Mouse (Mus musculus): ENCODE data around the gene Npm3.

Gene Npm3

DNA sequence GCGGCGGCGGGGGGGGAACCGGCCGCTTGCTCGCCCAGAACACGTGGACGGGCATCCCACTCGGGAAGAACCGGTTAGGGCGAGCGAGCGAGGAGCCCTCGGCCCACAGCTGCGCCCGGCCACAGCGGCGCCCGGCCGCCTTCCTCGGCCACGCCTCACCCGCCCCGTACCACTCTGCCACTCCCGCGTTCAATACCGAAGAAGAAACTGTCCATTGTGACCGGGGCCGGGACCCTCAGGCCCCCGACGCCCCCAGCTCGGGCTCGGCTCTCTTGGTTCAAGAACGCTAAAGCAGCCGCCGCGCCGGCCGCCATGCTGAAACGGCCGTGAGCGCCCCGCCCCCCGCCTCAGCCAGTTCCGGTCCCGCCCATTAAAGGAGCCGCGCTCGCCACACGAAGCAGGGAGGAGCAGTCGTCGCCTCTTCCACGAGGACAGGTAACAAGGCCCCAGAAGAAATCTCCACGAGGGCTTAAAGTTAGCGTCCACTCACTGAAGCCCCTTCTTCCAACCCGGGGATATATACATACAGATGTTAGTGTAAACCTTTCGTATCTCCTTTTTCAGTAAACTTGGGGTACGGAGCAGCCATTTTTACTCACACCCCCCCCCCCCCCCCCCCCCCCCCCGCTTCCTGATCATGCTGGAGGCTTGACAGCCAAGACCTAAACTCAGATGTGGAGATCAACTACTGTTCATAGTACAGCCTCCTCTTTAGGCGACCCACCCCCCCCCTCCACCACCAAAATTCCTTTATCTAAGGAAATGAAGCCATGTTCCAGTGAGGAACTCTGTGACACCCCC, at the start of gene Npm3:
Gene Npm3 (minus strand): TSS at position 349 of the 801 bp plus-strand sequence.
- DNase-seq = peak; percentile 90

DNA sequence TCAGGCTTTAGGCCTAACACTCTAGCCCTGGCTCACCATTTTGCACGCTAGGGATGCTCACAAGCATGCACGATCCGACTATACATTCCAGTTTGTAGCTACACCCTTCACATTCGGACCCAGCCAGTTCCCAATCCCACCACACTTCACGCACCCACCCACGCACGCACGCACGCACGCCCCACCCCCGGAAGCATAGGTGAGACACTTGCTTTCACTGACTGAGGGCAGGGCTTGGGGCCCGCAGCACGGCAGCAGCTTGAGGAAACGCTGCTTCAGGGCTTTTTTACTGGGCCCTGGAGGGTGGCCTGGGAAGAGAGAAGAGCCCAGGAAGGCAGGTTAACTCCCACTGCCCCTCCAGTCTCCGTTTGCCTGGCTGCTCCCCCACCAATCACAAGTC, 47.5 kb upstream of the Npm3 start:
- no peak for DNase-seq

DNA sequence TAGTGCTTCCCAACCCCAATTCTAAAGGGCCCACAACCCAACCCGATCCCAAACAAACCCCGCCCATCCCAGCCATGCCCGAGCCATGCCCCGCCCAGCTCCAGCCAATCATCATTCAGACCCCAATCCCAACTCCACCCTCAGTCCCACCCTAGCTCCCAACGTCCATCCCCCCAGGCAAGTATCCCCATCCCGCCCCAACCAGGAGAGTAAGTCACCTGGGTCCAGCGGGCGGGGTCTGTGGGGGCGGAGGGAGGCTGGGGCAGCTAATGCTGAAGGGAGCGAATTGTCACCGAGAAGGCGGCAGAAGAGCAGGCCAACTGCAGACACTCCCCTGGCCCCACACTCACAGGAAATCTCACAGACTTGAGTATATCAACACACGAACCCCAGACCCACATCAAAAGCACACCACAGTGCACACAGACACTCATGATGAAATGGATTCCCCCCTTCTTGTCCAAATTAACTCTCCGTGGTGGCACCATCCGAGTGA, 46.7 kb upstream of the Npm3 start:
- peak; percentile 41 for DNase-seq

DNA sequence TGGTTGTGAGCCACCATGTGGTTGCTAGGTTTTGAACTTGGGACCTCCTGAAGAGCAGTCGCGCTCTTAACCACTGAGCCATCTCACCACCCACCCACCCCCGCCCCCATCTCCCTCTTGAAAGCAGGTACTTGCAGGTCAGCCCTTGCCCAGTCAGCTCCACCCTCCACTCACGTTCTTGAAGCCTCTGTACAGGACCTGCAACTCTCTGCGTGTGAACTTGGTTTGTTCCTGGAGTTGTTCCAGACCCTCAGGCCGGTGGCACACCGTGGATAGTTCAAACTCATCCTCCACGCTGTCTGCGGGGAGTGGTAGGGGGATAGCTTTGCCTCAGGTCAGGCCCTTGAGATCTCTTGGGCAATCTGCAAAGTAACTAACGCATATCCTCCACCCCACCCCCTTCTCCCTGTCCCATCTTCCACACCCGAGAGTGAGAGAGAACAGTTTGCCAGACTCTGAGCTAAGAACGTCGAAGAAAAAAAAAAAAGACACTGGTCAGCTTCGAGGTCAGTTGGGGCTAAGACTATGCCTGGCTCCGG, 46.1 kb upstream of the Npm3 start:
- no peak for DNase-seq

DNA sequence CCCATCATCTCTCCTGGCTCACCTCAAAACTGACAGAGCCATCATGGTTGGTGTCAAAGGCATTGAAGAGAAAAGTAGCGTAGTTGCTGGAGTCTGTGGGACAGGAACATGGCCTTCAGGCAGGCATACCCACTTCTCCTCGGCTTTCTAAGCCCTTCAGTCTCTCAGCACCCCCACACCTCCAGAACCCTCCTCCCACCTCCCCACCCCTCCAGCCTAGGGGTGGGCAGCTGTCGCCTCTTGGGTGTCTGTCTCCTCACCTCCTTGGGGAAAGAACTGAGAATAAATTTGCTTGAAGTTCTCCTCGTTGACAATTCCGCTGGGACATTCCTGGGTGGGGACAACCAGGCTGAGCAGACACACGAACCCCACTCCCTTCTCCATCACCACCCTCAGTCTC, 45.3 kb upstream of the Npm3 start:
- no peak for DNase-seq

DNA sequence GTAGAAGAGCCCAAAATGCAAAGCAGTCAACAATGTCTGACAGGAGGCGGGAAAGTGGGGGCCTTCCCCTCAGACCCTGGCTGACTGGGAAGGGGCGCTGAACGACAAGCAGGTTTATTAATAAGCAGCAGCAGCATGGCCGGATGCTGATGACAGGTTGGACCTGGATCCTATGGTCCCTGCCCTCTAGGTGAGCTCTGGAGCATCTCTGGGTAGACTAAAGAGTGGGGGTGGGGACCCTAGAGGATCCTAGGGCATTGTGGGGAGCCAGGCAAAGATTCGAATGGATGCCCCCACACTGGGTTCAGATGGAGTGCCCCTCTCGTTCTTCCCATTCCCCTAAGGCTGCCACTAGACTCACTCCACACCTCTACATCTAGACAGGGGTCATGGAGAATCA, 43.0 kb upstream of the Npm3 start:
- no peak for DNase-seq

DNA sequence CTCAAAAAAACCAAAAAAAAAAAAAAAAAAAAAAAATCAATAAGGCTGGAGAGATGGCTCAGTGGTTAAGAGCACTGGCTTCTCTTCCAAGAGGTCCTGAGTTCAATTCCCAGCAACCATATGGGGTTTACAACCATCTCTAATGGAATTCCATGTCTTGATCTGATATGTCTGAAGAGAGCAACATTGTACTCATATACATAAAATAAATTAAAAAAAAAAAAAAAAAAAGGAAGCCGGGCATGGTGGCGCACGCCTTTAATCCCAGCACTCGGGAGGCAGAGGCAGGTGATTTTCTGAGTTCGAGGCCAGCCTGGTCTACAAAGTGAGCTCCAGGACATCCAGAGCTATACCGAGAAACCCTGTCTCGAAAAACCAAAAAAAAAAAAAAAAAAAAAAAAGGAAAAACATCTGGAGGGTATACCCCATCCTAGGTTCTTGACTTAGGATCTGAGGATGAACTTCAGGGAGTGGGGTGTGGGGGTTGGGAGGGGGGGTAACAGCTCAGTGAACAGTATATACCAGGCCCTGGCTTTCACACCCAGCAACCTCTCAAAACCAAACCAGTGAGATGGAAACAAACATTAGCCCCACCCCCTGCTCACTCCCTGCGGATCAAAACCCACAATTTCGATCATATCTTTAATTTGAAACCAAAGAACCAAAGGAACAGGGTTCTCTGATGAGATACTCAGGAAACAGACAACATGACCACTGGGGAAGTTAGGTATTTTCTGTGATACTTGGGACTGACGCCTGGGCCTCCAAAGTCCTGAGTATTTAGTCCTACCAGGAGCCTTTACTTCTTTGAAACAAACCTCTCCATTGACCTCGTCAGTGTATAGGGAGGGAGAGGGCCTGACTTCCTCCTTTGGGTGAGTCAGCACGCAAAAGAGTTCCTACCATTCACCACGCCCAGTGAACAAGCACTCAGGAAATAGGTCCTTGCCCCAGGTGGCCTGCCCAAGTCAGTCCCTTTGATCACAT, 40.8 kb upstream of the Npm3 start:
- no peak for DNase-seq

DNA sequence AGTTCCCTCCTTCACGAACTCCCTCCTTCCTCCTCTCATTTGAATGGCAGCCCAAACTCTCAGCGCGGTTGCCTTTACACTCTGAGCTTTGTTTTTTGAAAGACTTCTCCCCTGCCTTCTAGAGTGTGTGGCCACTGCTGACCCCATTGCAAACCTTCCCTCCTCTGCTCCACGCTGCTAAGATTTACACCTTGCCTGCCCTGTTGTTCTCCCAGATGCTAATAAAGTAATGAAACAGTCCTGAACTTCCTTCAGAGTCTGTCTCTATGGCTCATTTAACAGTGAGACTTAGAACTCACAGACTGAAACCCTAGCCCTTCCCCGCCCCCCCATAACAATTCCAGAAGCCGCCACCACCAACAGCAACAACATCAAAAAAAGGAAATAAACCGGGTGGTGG, 40.0 kb upstream of the Npm3 start:
- DNase-seq = no peak

DNA sequence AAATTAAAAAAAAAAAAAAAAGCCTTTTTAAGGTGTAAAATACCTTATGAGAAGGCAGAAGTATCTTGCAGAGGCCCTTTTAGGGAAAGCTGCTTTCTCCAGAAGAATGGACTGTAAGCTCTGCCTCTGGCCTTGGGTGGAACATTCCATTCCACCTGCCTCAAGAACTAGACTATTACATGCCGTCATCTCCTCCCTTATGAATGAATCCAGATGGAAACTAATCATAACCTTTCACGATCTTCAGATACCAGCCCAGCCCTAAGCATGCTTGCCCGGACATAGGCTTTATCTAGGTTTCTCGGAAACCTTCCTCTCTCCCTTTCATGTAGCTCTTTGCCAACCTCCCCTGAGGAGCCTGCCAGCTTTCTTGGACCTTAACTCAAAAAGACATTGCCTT, 38.9 kb upstream of the Npm3 start:
- no peak for DNase-seq

DNA sequence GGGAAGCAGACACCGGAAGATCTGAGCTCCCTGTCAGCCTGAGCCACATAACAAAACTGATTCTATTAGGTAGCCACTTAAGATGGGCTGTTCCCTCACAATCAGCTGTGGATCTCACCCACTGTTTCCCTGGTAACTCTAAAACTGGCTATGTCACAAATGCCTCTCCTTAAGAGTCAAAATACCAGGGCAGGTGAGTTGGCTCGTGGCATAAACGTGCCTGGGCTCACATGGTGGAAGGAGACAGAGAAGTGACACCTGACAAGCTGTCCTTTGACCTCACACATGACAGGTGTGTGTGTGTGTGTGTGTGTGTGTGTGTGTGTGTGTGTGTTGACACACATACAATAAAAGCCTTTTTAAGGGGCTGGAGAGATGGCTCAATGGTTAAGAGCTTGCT, 38.1 kb upstream of the Npm3 start:
- no peak for DNase-seq

DNA sequence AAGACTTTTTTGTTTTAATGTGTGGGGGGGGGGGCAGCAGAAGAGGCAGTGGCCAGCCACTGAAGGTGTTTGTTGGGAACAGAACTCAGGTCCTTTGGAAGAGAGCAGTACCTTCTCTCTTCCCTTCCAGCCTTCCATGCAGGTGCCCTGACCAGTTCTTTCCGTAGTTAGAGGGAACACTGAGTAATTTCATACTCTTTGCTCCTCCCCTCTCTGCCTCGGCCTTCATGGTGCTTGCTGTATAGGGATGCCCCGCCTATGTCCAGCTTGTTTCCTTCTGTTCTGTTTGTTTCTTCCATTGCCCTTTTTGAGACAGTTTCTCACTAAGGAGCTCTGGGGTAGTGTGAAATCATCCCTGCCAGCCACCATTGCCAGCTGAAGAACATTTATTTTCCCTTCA, 36.1 kb upstream of the Npm3 start:
- DNase-seq = no peak

DNA sequence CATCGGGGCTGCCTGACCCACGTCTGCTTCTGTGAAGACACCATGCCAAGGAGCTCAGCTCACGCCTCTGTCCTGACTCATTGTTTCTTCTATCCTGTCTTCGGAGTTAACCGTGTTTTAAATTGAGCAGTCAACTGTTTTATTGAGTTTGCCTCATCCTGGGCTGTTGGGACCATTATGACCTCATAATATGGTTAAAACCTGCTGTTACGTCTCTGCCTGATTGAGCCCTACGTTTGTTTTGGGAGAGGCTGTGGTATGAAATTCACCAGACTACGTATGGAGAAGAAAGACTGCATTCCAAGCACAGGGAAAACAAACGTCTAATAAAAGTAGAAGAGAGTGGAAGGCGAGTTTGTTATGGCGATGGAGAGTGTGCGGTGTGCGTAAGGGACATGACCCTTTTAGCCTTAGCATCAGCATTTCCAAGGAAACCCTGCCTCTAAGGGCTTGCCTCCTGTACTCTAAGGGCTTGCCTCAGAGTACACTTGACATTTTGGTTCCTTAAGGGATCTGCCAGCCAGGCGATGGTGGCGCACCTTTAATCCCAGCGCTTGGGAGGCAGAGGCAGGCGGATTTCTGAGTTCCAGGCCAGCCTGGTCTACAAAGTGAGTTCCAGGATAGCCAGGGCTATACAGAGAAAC, 34.7 kb upstream of the Npm3 start:
- no peak for DNase-seq

DNA sequence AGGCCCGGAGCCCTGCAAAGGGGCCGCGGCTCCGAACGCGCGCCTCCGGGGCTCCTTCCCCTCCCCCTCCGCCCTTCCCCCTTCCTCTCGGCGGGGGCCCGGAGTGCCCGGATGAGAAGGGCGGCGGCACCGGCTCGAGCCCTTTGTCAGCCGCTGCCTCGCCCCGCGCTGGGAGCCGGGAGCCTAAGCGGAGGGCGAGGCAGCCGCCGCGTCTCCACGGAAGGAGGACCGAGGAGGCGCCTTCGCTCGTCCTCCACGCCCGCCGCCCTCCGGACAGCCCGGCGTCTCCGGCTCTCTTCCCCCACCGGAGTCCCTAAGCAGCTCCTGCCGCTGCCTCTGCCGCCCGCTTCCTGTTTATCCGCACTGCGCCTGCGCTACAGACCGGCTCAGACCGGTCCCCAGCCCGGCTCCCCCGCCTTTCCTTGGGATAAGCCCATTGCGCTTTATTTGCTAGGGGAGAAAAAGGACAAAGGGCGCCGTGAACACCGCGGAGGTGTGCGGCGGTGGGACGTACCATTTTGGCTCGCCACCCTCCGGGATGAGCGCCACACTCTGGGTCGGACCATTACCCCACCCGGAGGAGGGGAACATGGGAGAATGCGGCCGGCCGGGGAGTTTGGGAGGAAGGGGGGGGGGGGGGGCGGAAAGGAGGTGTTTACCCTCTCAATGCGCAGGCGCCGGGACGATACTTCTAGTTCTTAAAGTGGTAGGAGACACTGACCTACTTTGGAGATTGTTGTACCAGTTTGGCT, 34.0 kb upstream of the Npm3 start, which contains the start of gene Mgea5:
Gene Mgea5 (minus strand): TSS at position 657 of the 752 bp plus-strand sequence.
- peak; percentile 100 for DNase-seq

DNA sequence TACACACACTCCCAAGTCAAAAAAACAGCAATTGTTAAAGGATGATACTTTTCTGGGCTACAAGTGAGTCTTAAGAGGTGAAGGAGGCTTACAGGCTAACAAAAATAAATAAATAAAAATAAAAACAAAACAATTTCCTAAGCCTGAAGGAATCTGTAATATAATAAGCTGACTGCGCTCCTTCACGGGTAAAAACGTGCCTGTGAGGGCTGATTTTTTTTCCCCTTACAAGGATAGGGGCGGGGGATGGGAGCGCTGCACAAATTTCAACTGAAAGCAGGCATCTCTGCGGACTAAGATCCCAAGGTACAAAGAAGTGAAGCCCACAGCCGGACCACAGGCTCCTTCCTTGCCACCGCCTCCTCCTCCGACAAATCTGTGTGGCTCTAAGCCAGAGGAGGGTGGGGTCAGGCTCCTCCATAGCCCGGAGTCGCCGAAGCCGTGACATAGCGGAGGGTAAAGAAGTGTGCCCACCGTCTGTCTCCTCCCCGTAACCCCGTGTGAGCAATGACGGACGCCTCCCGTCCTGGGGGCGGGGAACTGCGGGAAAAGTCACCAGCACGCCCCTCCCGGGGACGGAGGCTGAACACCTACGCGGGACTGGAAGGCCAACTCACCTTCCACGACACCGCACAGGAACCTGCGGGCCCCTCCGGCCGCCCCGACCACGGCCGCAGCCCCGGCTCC, 33.1 kb upstream of the Npm3 start:
- DNase-seq = peak; percentile 79

DNA sequence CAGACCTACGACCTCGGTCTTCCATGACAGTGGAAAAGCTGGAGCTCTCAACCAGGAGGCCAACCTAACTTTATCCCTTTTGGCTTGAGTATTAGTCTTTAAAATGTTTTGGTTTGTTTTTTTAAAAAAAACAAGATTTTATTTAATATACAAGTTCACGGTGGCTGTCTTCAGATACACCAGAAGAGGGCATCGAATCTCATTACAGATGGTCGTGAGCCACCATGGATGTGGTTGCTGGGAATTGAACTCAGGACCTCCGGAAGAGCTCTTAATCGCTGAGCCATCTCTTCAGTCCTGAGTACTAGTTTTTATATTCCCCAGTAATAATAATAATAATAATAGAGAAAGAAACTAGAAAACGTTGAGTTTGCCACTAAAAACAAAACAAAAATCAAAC, 32.3 kb upstream of the Npm3 start:
- DNase-seq = no peak

DNA sequence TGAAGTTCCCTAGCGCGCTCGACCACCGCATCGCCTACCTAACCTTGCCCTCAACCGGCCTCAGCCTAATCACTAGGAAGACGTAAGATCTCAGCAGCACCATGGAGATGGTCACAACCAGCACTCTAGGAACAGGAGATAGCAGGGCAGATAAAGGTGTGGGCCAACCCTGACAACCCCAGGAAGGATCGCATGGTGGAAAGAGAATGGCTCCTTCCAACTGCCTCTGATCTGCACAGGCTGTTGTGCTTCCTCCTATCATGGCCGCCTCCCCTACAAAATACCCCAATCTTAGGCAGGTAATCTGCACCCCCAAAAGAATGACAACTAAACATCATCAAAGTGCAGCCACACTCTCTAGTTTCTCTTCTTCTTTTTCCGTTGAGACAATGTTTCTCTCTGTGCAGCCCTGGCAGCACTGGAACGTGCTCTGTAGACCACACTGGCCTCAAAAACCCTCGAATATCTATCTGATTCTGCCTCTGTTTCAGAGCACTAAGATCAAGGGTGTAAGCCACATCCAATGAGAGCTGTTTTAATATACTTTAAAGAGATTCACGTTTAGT, 31.0 kb upstream of the Npm3 start:
- DNase-seq = no peak

DNA sequence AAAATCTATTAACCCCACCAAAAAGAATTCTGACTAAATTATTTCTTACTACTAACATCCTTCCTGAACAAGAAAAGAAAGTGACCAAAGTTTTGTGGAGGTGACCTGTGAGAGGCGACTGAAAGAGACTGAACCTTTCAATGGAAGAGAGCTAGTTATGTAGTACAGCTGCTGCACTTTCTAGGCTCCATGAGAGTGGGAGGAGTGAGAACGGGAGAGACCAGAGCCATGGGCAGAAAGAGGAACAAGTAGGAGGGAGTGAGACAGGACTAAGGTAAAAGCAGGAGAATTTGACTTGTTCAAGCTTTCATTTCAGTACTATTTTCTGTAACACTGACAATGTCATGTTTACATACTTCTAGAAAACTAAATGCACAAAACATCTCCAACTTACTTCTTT, 26.1 kb upstream of the Npm3 start:
- no peak for DNase-seq

DNA sequence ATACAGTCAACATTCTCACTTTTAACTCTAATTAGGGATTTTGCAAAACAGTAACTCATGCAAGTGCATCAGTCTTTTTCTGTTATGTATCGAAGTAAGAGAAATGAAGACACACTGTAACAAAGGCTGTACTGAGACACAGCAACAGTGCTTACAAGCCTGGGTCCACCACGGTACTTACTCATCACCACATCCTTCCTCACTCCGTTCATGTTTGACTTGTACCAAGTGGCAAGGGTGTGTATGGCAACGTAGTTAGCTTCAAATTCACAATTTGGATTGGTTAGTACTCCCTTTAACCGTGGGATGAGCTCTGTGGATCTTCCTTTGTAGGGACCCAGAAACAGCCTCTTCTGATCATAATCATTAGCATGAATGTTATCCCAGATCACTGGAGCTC, 22.1 kb upstream of the Npm3 start:
- DNase-seq = no peak

DNA sequence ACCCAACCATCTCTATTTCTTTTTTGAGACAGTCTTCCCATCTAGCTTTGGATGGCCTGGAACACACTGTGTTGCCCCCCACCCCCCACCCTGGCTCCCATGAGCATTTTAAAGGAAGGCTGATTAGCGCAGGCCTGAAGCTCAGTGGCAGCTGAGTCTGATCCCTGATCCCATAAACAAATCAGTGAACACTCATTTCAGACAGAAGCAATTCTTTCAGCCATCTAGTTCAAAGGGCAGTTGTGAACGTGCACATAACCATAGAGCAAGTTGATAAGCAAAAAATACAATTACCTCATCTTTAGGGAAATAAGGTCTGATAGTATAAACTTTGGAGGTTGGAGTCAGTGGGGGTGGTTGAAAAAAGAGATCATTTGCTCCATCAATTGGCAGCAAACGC, 11.4 kb upstream of the Npm3 start:
- no peak for DNase-seq

DNA sequence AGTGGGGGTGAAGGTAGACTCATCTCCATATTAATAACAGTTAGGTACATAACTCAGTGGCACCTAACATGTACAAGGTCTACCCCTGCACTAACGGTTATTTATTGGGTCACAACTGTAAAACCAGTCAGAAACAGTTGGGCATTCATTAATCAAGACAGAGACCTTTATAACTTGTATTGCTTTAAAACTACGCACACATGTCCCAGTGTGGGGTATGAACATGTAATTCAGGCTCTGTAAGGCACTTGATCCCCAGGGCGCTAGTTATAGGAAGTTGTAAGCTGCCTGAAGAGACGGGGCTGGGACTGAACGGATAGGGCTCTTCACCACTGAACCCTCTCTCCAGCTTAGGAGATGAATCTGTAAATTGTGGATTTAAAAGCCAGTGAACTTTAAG, 9.3 kb upstream of the Npm3 start:
- DNase-seq = no peak

DNA sequence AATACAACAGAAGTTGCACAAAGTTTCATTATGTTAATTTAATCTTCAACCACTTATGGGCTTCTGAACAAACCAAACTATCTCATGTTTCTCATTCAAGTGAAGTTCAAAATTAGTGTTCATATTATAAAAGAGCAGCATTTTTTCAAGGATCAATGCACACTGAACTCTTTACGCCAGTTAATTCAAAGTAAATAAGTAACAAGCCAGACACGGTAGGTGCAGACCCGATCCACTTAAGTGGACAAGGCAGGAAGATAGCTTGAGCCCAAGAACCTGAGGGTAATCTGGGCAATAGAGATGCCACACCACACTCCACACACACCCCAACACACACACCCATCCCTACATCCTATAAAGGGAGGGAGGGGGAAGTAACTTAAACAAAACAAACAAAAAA, 4.2 kb upstream of the Npm3 start:
- no peak for DNase-seq
